Mouse (Mus musculus): ENCODE data around the gene Arrdc2.

- TF ChIP-seq CTCF (IDR thresholded peaks at IDR 0.05; ENCODE audit: extremely low read depth, insufficient read depth, insufficient read length, insufficient replicate concordance) (no peak), POLR2A (IDR thresholded peaks at IDR 0.05; ENCODE audit: low read depth, low read length) (no peak)
Observed at GRCm38 (mm10) chr8:70802786-70803510, 36.6 kb downstream of the Arrdc2 start.
